Mouse (Mus musculus): ENCODE data around the gene Trpm5.

Trpm5 gene

GRCm38 (mm10) chr7:143106062-143106461, 11.6 kb upstream of the Trpm5 start, which contains the start of gene Kcnq1:
Gene Kcnq1, plus strand, starts transcription at chr7:143106362.
- DNase-seq (ENCODE audit: low read depth, low spot score): no peak

- DNase-seq (ENCODE audit: low read depth, low spot score): no peak
Measured at GRCm38 (mm10) chr7:143105258-143105897, 10.9 kb upstream of the Trpm5 start.

GRCm38 (mm10) chr7:143100759-143101158, 6.3 kb upstream of the Trpm5 start:
- DNase-seq (ENCODE audit: low read depth, low spot score): no peak

- no peak for DNase-seq (ENCODE audit: low read depth, low spot score)
Measured at GRCm38 (mm10) chr7:143095554-143095907, 1.1 kb upstream of the Trpm5 start.

DNA sequence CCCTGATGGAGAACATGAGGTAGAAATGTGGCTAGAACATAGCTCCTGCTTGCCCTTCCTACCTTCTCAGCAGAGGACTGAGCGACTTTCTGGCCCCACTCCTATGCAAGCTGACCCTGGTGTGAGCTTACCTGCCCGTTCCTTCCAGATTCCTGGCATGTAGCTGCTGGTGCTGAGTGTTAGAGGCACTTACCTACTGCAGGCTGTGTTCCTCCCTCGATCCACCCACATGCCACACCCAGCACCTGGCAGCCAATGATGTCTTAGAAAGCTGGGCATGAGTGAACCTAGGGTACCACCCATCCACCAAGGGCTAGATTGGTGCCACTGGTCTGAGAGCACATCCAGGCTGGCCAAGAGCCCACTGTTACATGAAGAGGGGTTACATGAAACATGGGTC, 595 bp downstream of the Trpm5 start:
- no peak for DNase-seq (ENCODE audit: low read depth, low spot score)

GRCm38 (mm10) chr7:143087070-143087579, 7.3 kb downstream of the Trpm5 start:
- DNase-seq (ENCODE audit: low read depth, low spot score): peak; percentile 22

GRCm38 (mm10) chr7:143086366-143086765, 8.1 kb downstream of the Trpm5 start:
- DNase-seq (ENCODE audit: low read depth, low spot score): peak; percentile 80

GRCm38 (mm10) chr7:143083708-143084107, 10.7 kb downstream of the Trpm5 start:
- no peak for DNase-seq (ENCODE audit: low read depth, low spot score)

GRCm38 (mm10) chr7:143082024-143082423, 12.4 kb downstream of the Trpm5 start:
- DNase-seq (ENCODE audit: low read depth, low spot score): no peak

DNA sequence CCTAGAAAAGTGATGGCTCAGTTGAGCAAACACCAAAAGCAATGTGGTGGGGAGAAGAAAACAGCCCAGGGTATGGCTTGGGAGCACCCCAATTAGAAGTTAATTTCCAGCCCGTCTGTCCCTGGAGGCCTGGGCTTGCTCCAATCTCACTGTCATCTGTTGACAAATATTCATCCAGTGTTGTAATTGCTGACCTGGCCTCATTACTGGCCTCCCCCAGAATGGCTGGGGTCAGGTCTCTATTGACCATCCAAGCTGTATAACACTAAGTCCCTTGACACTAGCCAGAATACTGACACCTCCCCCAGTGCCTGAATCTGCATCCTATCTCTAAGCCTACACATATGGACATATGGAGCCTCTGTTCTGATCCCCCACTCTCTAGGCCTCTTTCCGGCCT, 17.1 kb downstream of the Trpm5 start:
- no peak for DNase-seq (ENCODE audit: low read depth, low spot score)

DNA sequence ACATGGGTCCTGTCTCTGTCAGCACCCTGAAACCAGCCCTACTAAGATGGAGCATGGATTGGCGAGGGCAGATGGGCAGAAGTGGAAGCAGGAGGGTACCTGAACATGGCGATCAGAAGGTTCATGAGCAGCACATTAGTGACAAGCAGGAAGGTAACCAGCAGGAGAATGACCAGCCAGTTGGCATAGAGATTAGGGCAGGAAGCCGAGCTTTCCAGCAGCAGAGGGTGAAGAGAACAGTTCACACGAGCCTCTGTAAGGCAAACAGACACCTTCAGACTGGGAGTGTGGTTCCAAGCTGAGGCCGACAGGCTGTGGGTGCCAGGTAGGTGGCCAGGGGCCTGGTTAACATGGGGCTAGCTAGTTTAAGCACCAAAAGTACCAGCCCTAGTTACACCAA, 19.0 kb downstream of the Trpm5 start:
- DNase-seq (ENCODE audit: low read depth, low spot score): no peak

DNA sequence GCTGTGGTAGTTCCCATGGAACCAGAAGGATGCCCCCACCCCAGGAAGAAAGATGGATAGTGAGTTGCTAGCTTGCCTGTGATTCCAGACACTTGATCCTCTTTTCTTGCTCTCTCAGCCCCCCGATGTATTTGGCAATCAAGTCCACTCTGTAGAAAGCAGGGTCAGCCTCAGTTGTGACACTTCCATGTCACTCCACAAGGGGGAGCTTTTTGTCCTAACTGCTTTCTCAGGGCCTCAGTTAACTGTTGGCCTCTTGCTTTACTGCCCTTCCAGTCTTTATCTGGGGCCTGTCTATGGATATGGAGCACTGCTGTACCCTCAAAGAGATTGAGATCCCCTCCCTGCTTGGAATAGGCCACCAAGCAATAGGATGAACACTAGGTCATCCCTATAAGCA, 21.4 kb downstream of the Trpm5 start:
- peak; percentile 69 for DNase-seq (ENCODE audit: low read depth, low spot score)

DNA sequence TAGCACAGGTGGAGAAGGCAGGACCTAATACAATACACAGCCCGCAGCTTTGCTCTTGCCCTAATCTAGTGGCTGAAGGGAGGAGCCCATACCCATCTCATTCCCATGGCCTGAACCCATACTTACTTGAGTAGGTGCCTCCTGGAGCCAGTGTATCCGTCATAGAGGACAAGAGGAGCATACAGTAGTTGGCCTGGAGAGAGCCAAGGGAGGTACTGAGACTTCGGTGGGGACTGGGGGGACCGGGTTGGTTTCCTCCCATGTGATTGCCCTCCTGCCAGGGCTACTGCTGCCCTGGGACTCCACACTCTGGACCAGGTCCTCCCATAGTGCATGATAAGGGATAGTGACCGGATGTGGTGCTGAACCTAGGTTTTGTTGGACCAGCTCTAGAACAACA, 21.8 kb downstream of the Trpm5 start:
- no peak for DNase-seq (ENCODE audit: low read depth, low spot score)

DNA sequence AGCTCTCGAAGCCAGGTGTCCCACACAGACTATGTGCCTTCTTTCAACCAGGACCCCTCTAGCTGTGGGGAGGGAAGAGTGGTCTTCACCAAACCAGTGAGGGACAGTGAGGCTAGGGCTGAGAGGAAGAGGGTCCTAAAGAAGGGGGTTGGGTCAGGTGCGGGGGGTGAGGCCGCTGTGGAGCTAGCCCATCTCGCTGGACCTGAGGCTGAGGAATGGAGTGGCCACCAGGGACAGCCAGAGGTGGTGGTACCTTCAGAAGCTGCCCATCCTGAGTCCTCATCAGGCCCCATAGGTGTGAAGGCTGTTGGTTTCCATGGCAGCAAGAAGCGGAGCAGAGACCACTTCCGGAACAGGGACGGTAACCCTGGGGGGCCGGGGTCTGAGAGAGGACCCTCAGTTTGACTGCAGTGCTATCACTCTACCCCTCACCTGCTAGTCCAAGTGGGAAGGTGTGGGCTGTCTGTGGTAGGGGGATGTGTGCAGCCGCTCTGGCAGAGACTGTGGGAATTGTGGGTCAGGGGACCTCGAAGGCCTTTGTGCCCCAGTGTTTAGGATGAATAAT, 23.9 kb downstream of the Trpm5 start:
- DNase-seq (ENCODE audit: low read depth, low spot score): no peak

- DNase-seq (ENCODE audit: low read depth, low spot score): no peak
Measured at GRCm38 (mm10) chr7:143069751-143070400, 24.6 kb downstream of the Trpm5 start.

DNA sequence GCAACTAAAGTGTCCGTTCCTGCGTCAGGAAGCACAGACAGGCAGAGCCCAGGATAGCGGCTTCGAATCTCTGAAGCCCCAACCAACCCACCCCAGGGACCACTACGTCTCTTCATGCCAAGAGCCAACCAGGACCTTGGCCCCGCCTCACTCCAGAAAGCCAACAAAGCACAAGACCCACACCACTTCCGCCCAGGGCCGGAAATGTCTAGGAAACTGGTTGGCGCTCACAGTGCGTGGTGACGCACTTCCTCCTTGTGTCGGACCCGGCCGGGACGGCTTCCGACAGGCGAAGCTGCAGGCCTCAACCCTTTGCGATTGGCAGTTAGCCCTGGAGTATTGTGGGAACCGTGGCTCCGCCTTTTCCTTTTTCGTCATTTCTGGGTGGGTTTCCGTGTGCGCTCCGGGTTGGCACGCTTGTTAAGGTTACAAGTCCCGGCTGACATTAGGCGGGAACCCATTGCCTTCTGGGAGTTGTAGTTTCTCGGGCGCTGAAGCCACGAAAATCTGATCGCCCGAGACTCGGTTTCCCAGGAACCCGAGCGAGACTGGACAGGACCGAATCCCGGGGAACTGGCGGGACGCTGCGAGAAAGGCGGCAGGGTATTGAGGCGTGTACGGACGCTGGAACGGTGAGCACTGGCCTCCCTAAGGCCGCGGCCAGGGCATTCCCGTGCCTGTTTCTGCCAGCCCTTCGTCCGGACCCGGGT, 25.4 kb downstream of the Trpm5 start, which contains the start of gene Tssc4:
Gene Tssc4 (plus strand): TSS at position 368 of the 710 bp plus-strand sequence.
- peak; percentile 98 for DNase-seq (ENCODE audit: low read depth, low spot score)

GRCm38 (mm10) chr7:143068316-143068881, 26.0 kb downstream of the Trpm5 start:
- peak; percentile 33 for DNase-seq (ENCODE audit: low read depth, low spot score)

DNA sequence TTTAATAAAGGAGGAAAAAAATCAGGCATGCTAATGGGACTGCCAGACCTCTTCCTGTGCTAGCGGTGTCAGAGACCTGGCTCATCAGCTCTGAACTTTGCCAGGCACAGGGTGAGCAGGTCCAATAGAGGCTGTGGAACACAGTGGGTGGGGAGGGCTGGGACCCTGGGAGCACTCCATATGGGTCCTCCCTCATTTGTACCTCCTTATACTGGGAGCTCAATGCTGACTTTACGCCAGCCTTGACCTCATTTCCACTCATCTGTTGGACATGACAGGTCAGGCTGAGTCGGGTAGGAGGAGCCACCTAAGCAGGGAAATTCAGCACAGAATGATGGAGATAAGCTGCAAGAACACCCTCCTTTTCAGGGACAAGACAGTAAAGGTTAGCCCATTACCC, 26.5 kb downstream of the Trpm5 start:
- no peak for DNase-seq (ENCODE audit: low read depth, low spot score)

GRCm38 (mm10) chr7:143067469-143067868, 27.0 kb downstream of the Trpm5 start:
- no peak for DNase-seq (ENCODE audit: low read depth, low spot score)

GRCm38 (mm10) chr7:143065692-143066091, 28.8 kb downstream of the Trpm5 start:
- DNase-seq (ENCODE audit: low read depth, low spot score): no peak

DNA sequence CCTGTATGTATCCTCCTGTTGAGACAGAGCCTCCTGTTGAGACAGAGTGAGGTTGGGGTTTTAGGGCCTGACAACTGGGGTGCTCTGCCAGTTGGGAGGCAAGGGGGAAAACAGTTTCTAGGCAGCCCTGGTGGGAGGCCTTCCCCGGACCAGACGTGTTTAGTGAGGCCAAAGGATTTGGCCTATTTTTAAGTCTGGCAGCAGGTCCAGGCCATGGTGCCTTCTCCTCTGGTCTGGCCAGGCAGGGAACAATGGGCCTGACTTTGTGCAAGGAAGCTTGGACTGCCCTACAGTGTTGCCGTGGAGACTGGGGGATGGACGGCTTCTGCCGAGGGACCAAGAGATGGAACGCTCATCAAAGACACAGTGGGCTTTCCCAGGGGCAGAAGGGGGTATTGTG, 30.2 kb downstream of the Trpm5 start:
- DNase-seq (ENCODE audit: low read depth, low spot score): no peak

GRCm38 (mm10) chr7:143062704-143063103, 31.7 kb downstream of the Trpm5 start:
- DNase-seq (ENCODE audit: low read depth, low spot score): no peak
